Mouse (Mus musculus) heart, postnatal 0 days (tissue): ENCODE measurements around the gene Atp6v0a4. TPM values are rescaled to one million over a fixed set of nuclear protein-coding genes. Genes with fewer than 3 reads are reported as not detected.

Experiments used
- ATAC-seq: fragments of 200-750 bp; cut with Nextera tagmentation; 2 replicates; pipeline ENCODE4 v1.8.0; 2017; ENCODE audit warnings: low read depth, moderate number of reproducible peaks, moderate library complexity; ENCODE audit not compliant: insufficient read depth
- DNase-seq: peaks from one replicate; pipeline ENCODE4 v3.0.0-alpha.2; 2016; ENCODE audit warnings: low spot score
- H3K27ac ChIP-seq: fragments of 300-500 bp; sonication (generic); 2 replicates; pipeline ENCODE4 v1.5.1; 2014; ENCODE audit warnings: low read depth, mild to moderate bottlenecking
- H3K27me3 ChIP-seq: fragments of 300-500 bp; sonication (generic); 2 replicates; pipeline ENCODE4 v1.6.1; 2014; ENCODE audit warnings: low read length, mixed read lengths; ENCODE audit not compliant: control insufficient read depth, insufficient read depth
- H3K36me3 ChIP-seq: fragments of 300-500 bp; sonication (generic); replicated peaks from 2 replicates; pipeline ENCODE4 v1.6.1; 2014; ENCODE audit warnings: low read length, mixed read lengths; ENCODE audit not compliant: control insufficient read depth, insufficient read depth
- H3K4me1 ChIP-seq: fragments of 300-500 bp; sonication (generic); 2 replicates; pipeline ENCODE4 v1.6.1; 2014; ENCODE audit warnings: antibody characterized with exemption; ENCODE audit not compliant: control insufficient read depth, insufficient read depth
- H3K4me2 ChIP-seq: fragments of 300-500 bp; sonication (generic); 2 replicates; pipeline ENCODE4 v1.6.1; 2014; ENCODE audit warnings: low read depth, mild to moderate bottlenecking, low read length, moderate library complexity
- H3K4me3 ChIP-seq: fragments of 300-500 bp; sonication (generic); 2 replicates; pipeline ENCODE4 v1.5.1; 2014; ENCODE audit warnings: low read depth, low read length
- H3K9ac ChIP-seq: fragments of 300-500 bp; sonication (generic); replicated peaks from 2 replicates; pipeline ENCODE4 v1.6.1; 2014; ENCODE audit warnings: low read depth, low read length, mixed read lengths
- H3K9me3 ChIP-seq: fragments of 300-500 bp; sonication (generic); replicated peaks from 2 replicates; pipeline ENCODE4 v1.6.1; 2016; ENCODE audit warnings: low read length; ENCODE audit not compliant: control insufficient read depth
- CTCF ChIP-seq: IDR thresholded peaks from 2 replicates; pipeline ENCODE4 v1.5.1; 2016; ENCODE audit warnings: antibody characterized with exemption, control low read depth, low read depth
- EP300 ChIP-seq: IDR thresholded peaks from 2 replicates; pipeline ENCODE4 v1.6.1; 2016; ENCODE audit warnings: antibody characterized with exemption, low read depth
- WGBS: fragments of 180-500 bp; shearing (Covaris S2); extraction: QIAGEN DNeasy Blood & Tissue Kit; methylation state at CpG from one replicate; pipeline ENCODE4 v1.1.7; 2014; 5-methylcytosine and 5-hydroxymethylcytosine counted together
- polyA plus RNA-seq: library from polyadenylated mRNA; unstranded; fragments of >200 nt; fragmentation: Nextera tagmentation; extraction: Ambion mirVana; gene quantifications from 2 replicates; pipeline ENCODE4 v1.2.1, GENCODE M21; 2015
- total RNA-seq: library from RNA; depleted of rRNA; stranded (reverse); fragments of >200 nt; gene quantifications from 2 replicates; pipeline ENCODE4 v1.2.3, GENCODE M21; 2014; ENCODE audit warnings: low replicate concordance

The Atp6v0a4 gene
- total and polyA plus RNA-seq, 2 experiments from 2014 or later: 0.04 to 0.12 TPM

DNA sequence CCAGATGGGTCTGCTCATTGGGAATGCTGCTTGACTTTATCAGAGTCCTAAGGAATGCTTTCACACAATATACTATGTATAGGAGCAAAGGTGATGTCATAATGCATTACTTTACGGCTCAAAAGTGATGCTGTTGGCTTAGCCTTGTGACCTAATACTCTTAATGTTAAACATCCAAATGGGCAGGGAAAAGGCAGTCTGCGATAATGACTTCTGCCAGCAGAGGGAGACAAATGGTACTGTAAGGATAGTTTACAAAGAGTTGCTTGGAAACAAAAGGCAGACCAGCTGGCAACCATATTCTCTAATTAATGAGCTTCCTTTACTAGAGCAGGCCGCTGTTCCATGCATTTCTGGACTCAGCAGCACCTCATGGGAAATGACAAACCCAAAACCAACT, 35.7 kb upstream of the Atp6v0a4 start:
- DNase-seq (peak; percentile 88), ATAC-seq (peak; percentile 55; the same call in 1 of the 2 replicates)
- H3K4me2 ChIP-seq: no peak overlapping the region
- H3K27ac ChIP-seq: no peak overlapping the region
- 4% methylated on average over 3 of the region's 3 CpGs for WGBS
- no peak overlapping the region for H3K4me3 ChIP-seq
- H3K9me3 ChIP-seq: no peaks in the 10 kb centered on the region
- no peaks in the 10 kb centered on the region for H3K27me3 ChIP-seq
- 0 out of 2 replicates have a peak, but pooled peaks cover 3% of the 10 kb centered on the region for H3K4me1 ChIP-seq
- no peaks in the 10 kb centered on the region for H3K36me3 ChIP-seq
- TF ChIP-seq EP300 (no peak), CTCF (peak; percentile 97)
- H3K9ac ChIP-seq: no peak overlapping the region

DNA sequence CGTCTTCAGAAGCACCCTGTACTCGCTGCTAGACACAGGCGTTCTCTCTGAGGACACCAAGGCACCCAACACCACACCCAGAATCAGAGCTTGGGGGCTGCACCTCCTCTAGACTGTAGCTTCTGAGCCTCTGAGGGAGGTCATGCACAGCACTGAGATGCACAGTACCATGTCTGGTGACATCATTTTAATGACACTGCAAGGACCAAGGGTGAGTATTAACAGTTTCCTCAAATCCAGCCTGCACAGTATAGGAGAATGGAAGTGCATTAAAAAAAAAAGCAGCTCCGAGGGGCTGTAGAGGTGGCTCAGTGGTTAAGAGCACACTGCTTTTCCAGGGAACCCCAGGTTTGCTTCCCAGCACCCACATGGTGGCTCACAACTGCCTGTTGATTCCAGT, 35.2 kb upstream of the Atp6v0a4 start:
- Histone ChIP-seq H3K9ac (no peak overlapping the region), H3K27ac (no peak overlapping the region), H3K4me3 (no peak overlapping the region), H3K4me2 (no peak overlapping the region), H3K27me3 (no peaks in the 10 kb centered on the region), H3K9me3 (no peaks in the 10 kb centered on the region), H3K36me3 (no peaks in the 10 kb centered on the region), H3K4me1 (0 out of 2 replicates have a peak, but pooled peaks cover 3% of the 10 kb centered on the region)
- ATAC-seq (no peak), DNase-seq (no peak)
- 86% methylated on average over 4 of the region's 4 CpGs for WGBS
- TF ChIP-seq CTCF: no peak
- TF ChIP-seq EP300: no peak

DNA sequence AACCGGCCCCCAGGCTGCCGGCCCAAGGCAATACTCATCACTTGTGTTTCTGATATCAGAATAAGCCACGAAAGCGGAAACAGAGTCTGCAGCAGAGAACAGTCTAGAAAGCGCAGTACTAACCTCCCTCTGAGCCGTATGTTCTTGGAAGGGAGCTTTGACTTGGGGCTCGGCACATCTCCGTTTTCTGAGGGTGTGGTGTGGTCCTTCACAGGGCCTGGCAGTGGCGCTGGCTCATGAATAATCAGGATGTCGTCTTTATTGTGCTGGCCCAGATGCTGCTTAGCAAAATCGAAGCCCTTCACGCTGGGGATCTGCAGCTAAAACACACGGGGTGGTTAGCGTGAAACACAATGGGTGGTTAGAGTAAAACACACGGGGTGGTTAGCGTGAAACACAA, 33.5 kb upstream of the Atp6v0a4 start:
- H3K27me3 ChIP-seq: no peaks in the 10 kb centered on the region
- no peak for DNase-seq
- no peak for ATAC-seq
- H3K36me3 ChIP-seq: no peaks in the 10 kb centered on the region
- H3K4me1 ChIP-seq: no peaks in the 10 kb centered on the region
- TF ChIP-seq CTCF (no peak), EP300 (no peak)
- no peak overlapping the region for H3K4me3 ChIP-seq
- H3K9me3 ChIP-seq: no peaks in the 10 kb centered on the region
- H3K27ac ChIP-seq: no peak overlapping the region
- no peak overlapping the region for H3K9ac ChIP-seq
- 81% methylated on average over 16 of the region's 16 CpGs for WGBS
- no peak overlapping the region for H3K4me2 ChIP-seq

DNA sequence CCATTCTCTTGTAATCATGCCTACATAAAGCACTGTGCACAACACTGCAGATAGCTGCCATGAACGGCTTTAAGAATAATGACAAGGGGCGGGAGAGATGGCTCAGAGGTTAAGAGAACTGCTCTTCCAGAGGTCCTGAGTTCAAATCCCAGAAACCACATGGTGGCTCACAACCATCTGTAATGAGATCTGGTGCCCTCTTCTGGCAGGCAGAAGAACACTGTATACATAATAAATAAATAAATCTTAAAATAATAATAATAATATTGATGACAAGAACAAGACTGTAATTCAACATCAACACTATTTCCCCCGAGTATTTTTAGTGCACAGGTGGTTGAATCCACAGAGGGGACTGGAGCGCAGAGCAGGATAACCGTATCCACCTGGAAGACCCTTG, 31.8 kb upstream of the Atp6v0a4 start:
- DNase-seq (no peak), ATAC-seq (no peak)
- H3K4me2 ChIP-seq: no peak overlapping the region
- H3K9me3 ChIP-seq: no peaks in the 10 kb centered on the region
- no peak overlapping the region for H3K27ac ChIP-seq
- no peaks in the 10 kb centered on the region for H3K27me3 ChIP-seq
- 88% methylated on average over 5 of the region's 5 CpGs for WGBS
- TF ChIP-seq CTCF (no peak), EP300 (no peak)
- H3K36me3 ChIP-seq: no peaks in the 10 kb centered on the region
- no peaks in the 10 kb centered on the region for H3K4me1 ChIP-seq
- H3K4me3 ChIP-seq: no peak overlapping the region
- no peak overlapping the region for H3K9ac ChIP-seq

DNA sequence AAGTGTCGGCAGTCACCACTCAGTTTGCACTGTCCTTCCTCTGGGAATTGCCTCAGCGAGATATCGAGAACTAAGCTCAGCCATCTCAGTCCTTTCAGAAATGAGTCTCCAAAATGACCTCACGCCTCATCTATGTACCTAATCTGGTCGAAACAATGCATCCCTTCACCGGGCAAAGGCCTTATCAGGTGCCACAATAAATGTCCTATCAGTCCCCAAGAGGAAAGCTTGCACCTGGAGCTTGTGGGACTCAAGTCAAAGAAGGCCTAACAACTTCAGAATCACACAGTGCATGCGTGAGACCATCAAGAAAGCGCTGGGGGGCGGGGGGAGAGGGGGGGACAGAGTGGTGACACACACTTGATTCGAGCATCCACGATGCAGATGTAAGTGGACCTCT, 27.9 kb upstream of the Atp6v0a4 start:
- Histone ChIP-seq H3K4me2 (no peak overlapping the region), H3K4me3 (no peak overlapping the region), H3K36me3 (peaks cover 5% of the 10 kb centered on the region; the same call in 1 of the 2 replicates), H3K4me1 (no peaks in the 10 kb centered on the region), H3K9ac (no peak overlapping the region), H3K27me3 (no peaks in the 10 kb centered on the region), H3K9me3 (no peaks in the 10 kb centered on the region), H3K27ac (no peak overlapping the region)
- TF ChIP-seq EP300 (no peak), CTCF (no peak)
- 33% methylated on average over 11 of the region's 11 CpGs for WGBS
- DNase-seq (no peak), ATAC-seq (no peak)

DNA sequence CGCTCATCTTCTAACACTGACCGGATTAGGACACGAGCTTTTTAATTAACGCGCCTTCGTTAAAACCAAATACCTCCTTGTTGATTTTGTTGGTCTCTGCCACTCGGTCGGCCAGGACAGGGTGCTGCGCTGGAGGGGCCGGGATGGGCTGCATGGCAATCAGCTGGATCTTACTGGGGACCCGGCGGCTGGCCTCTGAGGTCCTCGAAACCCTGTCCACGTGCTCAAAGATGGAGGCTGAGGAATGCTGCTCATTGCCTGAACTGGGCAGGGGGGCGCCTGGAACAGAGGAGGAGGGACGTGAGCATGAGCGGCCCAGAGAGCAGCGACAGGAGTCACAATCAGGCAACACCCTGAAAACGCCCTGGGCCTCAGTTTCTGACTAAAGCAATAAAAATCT, 25.1 kb upstream of the Atp6v0a4 start:
- no peaks in the 10 kb centered on the region for H3K9me3 ChIP-seq
- DNase-seq: no peak
- H3K9ac ChIP-seq: no peak overlapping the region
- no peaks in the 10 kb centered on the region for H3K4me1 ChIP-seq
- H3K4me2 ChIP-seq: no peak overlapping the region
- 90% methylated on average over 19 of the region's 19 CpGs for WGBS
- no peak overlapping the region for H3K4me3 ChIP-seq
- no peaks in the 10 kb centered on the region for H3K27me3 ChIP-seq
- TF ChIP-seq EP300 (no peak), CTCF (no peak)
- H3K27ac ChIP-seq: no peak overlapping the region
- peaks cover 5% of the 10 kb centered on the region; the same call in 1 of the 2 replicates for H3K36me3 ChIP-seq
- no peak for ATAC-seq
